Mouse (Mus musculus) c-Kit-negative CD71-positive TER-119-positive erythroid progenitor cells, embryonic 14.5 days (primary cell): ENCODE results near the gene Ginm1.
"Not testable (repeated sequence)": the region's sequence is repeated elsewhere in the genome, so short reads cannot be mapped to it uniquely, and the experiment has no call there.

Source experiments
- DNase-seq: peaks from one replicate; pipeline ENCODE4 v3.0.0-alpha.2; 2013; ENCODE audit warnings: low read depth, low spot score

Gene Ginm1

DNA sequence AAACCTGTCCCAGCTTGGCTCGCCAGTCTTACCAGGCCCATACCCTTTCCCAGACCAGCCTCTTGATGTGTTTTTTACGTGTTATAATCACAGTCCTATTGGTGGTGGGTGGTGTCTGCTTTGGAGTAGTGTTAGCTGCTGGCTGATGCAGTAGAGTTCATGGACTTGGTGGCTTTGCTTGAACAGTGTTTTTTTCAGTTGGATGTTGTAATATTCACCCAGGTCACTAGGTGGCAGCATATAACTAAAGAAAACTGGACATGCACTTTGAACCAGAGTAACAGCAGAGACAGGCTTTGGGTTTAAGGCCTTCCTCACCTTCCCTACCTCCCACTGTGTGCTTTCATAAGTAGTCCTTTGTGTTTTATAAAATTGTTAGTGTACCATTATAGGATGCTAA lies 17.3 kb upstream of the Ginm1 start:
- DNase-seq = peak; percentile 51

DNA sequence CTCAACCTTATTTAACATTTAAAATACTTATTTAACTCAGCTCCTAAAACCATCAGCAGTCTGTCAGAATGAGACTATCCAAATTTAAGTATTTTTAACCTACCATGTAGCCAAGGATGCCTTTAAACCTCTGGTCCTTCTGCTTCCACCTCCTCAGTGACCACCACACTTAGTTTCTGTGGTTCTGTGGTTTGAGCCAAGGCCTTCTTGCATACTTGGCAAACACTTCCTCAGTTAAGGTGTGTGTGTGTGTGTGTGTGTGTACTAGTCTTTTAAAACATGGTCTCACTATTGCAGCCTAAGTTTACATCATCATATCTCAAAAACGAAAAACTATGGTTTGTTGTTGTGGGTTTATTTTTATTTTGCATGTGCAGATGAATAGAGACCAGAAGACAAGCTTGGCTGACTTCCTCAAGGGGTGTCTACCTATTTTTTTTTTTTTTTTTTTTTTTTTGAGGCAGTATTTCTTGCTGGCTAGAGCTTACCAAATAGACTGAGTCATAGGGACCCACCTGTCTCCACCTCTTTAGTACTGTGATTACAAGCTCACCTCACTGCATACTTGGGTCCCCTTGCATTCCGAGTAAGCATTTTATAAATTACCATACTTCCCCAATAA lies 10.0 kb upstream of the Ginm1 start:
- no peak for DNase-seq

DNA sequence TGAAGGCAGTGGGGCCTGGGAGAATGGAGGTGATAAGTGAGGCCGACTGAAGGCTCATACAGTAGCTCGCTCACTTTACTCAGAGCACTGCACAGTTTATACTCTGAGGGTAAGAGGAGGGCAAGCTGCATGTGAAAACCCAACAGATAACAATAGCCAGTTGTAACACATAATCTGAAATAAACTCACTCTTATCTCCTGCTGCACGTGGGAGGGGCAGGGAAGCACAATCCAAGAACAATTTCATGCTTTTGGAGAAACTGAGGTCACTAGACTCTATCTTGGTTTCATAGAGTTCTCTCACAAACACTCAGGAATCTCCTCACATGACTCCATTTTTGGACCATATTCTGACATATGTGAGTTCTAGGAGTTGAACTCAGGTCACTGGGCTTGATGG lies 8.6 kb upstream of the Ginm1 start:
- no peak for DNase-seq

DNA sequence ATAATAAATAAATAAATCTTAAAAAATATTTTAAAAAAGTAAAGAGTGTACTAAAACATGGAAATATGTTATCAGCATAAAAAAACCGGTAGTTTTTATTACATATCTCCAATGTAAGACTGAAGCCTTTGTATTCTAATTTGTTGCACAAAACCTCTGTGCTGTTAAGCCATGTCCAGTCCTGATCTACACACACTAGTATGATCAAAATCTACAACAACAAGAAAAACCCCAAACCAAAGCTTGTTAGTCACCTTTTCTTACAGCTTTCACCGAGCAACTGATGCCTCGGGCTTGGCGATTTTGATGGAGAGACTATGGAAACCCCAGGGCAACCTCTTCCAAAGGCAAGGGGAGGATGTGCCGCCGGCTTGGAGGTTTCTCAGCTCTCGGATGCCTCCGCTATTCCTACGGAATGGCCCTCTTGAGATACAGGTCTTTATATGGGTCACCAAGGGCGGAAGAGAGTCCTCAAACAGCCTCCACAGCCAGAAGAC lies 322 bp downstream of the Ginm1 start:
- no peak for DNase-seq

DNA sequence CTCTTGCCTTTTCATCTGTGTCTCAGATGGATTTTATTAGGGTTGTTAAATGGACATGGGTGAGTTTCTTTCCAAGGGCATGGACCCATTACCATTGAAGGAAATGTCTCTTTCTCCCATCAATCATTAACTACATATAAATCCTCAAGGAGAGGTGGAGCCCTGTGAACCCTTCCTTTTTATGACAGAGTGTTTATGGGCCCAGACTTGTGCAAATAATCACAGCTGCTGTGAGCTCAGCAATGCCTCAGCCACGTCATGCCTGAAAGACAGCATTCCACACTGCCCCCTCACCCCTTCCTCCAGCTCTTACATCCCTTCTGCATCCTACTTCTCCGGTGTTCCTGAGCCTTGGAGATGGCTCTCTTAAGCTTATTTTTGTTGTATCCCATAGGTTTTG lies 5.3 kb downstream of the Ginm1 start:
- no peak for DNase-seq

DNA sequence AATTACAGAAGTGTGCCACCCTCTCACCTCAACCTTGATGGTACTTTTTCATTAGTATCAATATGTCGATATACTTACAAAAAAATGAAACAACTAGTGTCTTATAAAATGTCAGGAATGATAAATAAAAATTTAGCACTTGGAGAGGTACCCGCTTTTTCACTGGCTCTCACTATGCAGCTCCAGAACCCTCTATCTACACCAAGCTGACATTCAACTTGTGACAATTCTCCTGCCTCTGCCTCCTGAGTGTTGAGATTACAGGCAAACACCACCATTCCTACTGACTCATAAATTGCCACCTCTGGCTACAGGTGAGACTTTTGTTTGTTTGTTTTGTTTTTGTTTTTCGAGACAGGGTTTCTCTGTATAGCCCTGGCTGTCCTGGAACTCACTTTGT lies 11.4 kb downstream of the Ginm1 start:
- DNase-seq = no peak

DNA sequence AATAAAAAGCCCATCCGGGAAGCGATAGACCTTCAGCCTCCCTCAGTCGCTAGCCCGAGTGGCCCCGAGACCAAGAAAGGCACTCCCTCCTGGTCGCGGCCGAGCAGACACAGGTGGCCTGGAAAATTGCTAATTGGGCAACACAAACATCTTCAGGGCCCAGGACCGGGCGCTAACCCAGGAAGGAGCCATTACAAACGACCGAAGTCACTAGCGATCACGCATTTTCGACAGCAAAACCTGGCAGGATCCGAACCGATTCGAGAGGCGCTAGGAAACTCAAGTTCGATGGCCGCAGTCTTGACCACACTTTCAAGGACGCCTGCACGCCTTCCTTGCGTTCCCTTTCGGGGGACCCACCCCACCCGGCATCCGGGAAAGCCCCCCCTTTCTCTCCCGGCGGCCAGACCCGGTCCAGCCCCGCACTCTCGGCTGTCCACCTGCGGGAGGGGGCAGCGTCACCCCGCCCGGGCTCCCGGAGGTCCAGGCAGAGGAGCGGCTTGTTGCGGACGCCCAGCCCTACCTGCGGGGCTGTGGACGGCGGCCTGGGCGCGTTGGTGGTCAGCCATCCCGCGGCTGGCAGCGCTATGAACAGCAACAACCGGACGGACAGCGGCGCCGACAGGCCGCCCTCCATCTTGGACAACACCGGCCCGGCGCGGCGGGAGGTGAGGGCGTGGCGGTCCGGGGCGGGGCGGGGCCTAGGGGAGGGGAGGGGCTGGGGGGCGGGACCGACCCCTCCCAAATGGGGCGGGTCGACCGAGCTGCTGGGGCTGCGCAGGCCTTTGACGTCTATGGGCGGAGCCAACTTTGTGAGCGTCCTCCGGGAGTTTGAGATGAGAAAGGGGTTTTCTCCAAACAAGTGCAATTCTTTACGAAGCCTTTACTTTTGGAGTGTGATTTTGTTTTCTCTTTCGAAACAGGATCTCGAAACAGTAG lies 12.1 kb downstream of the Ginm1 start:
- peak; percentile 84 for DNase-seq

DNA sequence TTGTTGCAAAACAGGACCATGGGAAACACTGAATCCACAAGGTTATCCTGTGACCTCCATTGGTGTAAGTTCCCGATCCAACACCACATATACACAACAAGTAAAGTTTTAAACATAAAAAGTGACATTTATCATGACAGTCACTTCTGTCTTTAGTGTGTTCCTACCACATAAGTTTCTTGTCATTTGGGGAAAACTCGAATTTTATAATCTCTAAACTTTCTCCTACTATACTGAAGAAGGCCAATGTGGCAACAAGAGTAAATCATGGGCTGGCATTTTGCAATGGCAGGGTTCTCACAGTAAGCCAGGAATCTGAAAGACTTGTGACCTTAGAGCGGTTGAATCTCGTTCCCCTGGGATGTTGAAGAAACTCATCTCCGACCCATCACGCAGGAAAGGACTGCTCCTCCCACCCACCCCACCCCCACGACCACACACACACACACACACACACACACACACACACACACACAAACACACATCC lies 12.8 kb downstream of the Ginm1 start:
- DNase-seq = no peak

DNA sequence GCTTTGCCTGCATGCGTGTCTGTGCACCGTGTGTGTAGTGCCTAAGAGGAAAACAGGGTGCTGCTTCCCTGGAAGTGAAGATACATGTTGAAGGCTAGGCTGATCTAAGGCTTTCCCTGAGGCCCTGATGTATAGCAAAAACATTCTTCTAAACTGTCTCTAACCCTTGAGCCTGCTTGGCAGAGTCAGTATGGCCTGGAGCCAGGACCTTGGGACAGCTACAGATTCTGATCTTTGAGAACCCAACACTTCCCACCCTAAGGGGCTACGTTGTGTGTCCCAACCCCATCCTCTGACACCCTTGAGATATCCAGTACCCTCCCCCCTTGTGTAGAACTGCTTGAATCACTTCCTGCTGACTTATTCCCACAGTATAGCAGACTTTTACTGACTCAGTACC lies 14.3 kb downstream of the Ginm1 start:
- no peak for DNase-seq

DNA sequence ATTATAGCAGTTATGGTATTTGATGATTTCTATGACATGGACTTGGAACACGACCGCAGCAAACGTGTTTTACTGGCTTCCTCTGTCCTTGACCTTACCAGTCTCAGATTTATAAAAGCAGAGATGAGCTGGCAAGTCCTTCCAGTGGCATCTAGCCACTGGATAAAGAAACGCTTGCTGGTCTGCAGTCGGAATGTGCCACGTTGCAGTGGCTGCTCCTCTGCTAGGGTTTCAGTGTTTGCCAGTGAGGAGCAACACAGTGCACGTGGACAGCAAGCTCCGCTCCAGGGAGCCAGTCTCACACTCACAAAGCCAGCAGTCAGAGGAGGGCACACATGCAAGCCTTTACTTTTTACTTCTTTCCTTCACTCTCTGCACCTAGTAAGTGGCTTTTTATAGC lies 17.2 kb downstream of the Ginm1 start:
- DNase-seq = no peak

DNA sequence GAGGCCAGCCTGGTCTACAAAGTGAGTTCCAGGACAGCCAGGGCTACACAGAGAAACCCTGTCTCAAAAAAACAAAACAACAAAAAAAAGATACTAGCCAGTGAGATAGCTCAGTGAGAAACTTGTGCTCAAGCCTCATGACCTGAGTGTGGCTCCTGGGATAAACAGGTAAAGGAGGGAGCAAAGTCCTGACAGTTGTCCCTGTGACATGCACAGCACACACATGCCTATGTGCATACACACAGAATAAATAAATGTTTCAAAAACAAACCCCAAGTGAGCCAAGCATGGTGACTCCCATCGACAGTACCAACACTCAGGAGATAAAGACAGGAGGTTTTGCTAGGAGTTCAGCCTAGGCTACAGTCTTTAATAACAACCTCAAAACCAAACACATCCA lies 19.9 kb downstream of the Ginm1 start:
- no peak for DNase-seq

DNA sequence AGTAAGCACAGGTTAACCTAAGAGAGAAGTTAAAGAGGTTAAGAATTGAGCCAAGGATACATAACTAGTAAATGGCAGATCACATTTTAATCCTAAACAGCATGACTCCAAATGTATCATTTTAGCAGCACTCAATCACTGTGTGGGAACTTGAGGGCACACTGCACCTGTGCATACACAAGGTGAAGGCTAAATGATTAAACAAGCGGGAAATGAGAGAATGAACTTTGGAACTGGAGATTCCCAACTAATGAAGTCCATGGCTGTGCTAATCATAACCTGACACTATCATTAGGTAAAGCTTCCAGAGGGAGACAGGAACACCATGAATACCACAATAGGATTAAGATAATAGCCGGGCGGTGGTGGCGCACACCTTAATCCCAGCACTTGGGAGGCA lies 20.3 kb downstream of the Ginm1 start:
- no peak for DNase-seq

DNA sequence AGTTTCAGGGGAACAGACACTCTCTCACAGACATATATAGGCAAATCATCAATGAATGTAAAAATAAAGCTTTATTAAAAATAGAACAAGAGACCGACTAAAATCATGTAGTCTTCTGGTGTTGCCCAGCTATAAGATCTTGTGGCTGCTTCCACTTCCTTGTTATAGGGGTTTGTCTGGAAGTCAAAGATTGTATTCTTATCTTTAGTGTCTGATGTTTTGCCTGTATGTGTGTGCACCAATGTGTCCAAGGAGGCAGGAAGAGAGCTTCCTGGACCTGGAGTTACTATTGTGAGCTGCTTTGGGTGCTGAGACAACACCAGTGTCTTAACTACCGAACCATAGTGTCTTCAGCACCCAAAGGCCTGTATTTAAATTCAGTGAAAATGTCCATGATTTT lies 35.1 kb downstream of the Ginm1 start:
- no peak for DNase-seq

DNA sequence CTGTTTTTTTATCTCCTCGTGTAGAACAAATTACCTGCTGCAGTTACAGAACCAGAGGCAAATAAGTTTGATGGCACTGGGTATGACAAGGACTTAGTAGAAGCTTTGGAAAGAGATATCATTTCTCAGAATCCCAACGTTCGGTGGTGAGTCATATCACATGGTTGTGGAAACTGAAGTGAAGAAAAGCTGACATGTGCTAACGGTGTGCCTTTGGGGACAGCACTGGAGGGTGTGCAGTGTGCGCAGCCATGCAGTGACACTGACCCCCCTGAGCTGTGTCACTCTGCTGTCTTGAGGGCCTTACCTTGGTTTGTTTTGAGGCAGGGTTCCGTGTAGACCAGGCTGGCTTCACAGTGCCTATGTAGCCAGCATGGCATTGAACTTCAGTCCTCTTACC lies 43.9 kb downstream of the Ginm1 start:
- DNase-seq = no peak

DNA sequence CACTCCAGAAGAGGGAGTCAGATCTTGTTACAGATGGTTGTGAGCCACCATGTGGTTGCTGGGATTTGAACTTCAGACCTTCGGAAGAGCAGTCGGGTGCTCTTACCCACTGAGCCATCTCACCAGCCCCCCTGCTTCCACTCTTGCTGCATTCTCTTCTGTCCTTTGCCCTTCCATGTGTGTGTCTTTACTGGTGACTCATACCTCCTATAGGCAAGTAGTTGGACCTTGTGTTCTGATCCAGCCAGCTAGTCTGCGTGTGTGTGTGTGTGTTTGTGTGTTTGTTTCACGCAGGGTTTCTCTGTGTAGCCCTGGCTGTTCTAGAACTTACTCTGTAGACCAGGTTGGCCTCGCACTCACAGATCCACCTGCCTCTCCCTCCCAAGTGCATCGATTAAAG lies 47.1 kb downstream of the Ginm1 start:
- DNase-seq = not testable (repeated sequence)

DNA sequence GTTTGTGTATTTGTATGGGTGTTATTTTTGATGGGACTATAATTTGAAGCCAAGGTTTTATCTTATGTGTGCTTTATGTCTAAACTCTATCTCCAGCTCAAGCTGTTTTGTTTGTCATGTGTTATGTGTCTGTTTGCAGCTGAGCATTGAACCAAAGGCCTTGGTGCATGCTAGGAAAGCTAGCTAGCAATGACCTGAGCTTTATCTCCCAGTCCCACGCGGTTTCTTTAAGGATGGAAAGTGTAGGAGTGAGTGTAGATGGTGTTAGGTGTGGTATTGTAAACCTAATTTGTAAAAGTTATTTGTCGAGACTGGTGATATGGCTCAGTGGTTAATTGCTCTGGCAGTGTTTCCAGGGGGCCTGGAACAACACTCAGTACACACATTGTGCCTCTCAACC lies 54.7 kb downstream of the Ginm1 start:
- no peak for DNase-seq

DNA sequence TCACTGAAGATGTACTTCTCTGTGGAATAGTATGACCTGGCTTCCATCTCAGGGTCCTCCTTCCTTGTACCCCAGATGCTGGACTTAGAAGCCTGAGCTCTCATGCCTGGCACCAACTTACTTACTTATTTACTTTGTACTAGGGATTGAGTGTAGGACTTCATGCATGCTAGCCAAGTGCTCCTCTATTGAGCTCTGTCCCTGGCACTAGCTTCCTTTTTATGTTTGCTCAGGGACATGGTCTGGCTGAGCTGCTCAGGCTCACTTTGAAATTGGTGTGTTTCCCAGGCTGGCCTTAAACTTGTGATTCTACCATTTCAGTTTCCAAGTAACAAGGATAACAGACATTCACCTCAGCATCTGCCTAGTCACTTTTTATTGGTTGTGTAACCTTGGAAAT lies 55.5 kb downstream of the Ginm1 start:
- DNase-seq = no peak

DNA sequence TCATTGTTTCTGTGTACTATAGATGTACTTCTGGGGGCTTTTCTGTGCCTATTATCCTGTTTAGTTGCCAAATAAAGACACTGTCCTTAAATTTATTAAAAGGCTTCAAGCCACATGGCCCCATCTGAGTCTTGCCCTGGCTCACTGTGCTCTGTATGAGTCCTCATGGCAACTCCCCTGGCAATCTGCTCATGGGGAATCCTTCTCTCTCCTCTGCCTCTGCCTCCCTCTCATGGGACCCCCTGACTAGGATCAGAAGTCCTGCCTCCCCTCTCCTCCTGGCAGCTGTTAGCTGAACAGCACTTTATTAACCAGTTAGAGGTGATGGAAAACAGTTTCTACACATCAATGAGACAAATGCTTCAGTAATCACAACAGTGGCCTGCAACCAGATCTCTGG lies 61.0 kb downstream of the Ginm1 start:
- DNase-seq = no peak

DNA sequence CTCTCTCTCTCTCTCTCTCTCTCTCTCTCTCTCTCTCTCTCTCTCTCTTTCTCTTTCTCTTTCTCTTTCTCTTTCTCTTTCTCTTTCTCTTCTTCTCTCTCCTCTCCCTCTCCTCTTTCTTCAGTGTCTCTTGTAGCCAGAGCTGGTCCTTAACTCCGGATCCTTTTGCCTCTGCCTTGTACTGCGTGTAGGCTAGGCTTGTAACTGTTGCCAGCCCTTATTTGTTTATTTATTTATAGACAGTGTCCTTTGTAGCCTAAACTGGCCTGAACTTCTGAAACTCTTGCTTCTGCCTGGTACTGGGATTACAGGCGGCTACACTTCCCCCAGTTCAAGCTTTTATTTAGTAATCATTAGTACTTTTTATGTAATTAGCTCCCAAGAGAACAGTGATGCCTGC lies 65.6 kb downstream of the Ginm1 start:
- no peak for DNase-seq

DNA sequence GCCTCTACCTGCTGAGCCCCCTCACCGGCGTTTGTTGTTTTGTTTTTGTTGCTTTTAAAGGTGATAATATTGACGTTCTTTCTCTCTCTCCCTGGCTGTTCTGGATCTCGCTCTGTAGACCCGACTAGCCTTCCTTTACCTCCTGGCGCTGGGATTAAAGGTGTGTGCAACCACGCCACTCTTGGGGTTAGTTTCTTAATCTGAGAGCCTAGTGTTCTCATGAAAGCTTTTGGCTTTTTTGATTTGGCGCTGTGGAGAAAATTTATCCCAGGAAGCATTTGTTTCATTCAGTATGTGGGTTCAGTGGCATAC lies 66.2 kb downstream of the Ginm1 start:
- peak; percentile 16 for DNase-seq

DNA sequence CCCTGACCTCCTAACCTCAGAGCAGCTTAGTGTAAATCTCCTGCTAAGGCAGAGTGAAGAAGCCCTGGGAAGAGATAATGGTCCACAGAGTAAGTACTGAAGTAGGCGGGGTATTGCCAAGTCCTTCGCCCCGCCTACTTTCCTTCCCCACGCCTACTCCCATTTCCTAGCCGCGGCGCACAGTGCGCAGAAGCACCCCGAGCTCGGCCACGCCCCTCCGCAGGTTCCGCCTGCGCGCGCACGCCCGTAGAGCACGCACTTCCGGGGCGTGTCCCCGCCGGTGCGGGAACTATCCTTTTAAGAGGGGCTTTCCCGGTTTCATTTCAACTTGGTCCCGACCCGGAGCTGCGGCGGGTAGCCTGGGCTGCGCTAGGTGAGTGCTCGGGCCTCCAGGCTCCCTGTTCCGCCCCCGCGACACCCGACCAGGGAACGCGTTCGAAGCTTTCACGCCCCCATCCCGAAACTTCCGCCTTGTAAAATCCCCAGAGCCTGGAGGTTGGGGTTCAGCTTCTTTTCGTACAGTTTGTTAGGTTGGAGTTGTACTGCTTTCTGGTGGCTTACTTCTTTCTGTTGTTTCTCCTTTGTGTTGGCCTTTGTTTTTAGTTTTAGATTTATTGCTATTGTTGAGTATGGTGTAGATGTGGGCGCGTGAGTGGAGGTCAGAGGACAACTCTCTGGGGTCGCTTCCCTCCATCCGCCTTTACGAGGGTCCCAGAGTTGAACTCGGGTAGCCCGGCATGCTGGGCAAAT lies 66.7 kb downstream of the Ginm1 start, which contains the start of gene Katna1:
Gene Katna1, plus strand, starts transcription at position 250 of the 750 bp plus-strand sequence.
- peak; percentile 94 for DNase-seq
